ENCODE assay signal across 32 mouse cellular contexts in the genomic region with DNA sequence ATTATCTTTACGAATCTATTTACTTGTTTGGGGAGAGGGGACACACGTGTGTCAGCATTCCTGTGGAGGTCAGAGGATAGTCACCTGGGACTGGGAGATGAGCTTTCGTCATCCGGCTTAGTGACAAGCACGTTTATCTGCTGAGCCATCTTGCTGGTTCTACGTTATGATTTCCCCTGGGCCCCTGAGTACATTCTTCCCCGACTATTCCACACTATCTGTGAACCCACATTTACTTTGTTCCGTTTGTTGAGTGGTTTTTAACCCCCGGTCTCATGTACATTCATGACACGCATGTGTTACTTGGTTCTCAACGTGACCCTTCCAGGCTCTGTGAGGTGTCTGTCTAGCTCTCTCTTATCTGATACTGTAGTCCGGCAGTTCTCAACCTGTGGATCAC. TPM values are rescaled to one million over a fixed set of nuclear protein-coding genes. Genes with fewer than 3 reads are reported as not detected.
DNase-seq lines count a peak whose midpoint lies in the region; ATAC-seq and TF ChIP-seq lines count a peak whose summit lies in the region.
"Had no signal": no experiment of that assay in that cellular context is flagged by ENCODE, and none has a peak within 500 bp of the region (broad histone marks: within the 10 kb centered on the region; RNA-seq: fewer than 3 reads in every experiment).

No protein-coding gene starts in this region.

- 0 out of 2 replicates have a peak, but pooled peaks have one; percentile 18 for ATAC-seq in liver, embryonic 11.5 days (replicated peaks; ENCODE audit: low FRiP score)
- peak; percentile 44; the same call in 1 of the 2 replicates for ATAC-seq in liver, embryonic 12.5 days
- peak; percentile 50 for ATAC-seq in liver, postnatal 0 days
- ATAC-seq: forebrain, embryonic 13.5 days; inflammation-experienced regulatory T-cells, adult 6 months had no signal

- H3K27ac ChIP-seq in liver, embryonic 11.5 days (ENCODE audit: low read depth, low read length): no peak overlapping the region
- H3K27ac ChIP-seq in liver, embryonic 12.5 days: no peak overlapping the region
- no peak overlapping the region for H3K27ac ChIP-seq in liver, postnatal 0 days (ENCODE audit: low read depth)
- H3K27ac ChIP-seq: embryonic facial prominence, embryonic 10.5 days; embryonic facial prominence, embryonic 15.5 days; forebrain, embryonic 13.5 days; hindbrain, embryonic 14.5 days; limb, embryonic 10.5 days; limb, embryonic 15.5 days; lung, embryonic 15.5 days; midbrain, embryonic 12.5 days; neural tube, embryonic 12.5 days; stomach, postnatal 0 days had no signal

- H3K9ac ChIP-seq in liver, embryonic 11.5 days (ENCODE audit: low read depth, low read length): no peak overlapping the region
- H3K9ac ChIP-seq in liver, embryonic 12.5 days: no peak overlapping the region
- no peak overlapping the region for H3K9ac ChIP-seq in liver, postnatal 0 days (replicated peaks)
- H3K9ac ChIP-seq: embryonic facial prominence, embryonic 15.5 days; forebrain, embryonic 13.5 days; hindbrain, embryonic 14.5 days; limb, embryonic 15.5 days; lung, embryonic 15.5 days; midbrain, embryonic 12.5 days; neural tube, embryonic 12.5 days had no signal

- peaks cover 4% of the 10 kb centered on the region for H3K4me1 ChIP-seq in liver, embryonic 11.5 days (replicated peaks; ENCODE audit: control insufficient read depth, insufficient read depth, low read length)
- peaks cover 8% of the 10 kb centered on the region for H3K4me1 ChIP-seq in liver, embryonic 12.5 days
- H3K4me1 ChIP-seq in liver, postnatal 0 days (ENCODE audit: insufficient read depth): no peaks in the 10 kb centered on the region
- H3K4me1 ChIP-seq: embryonic facial prominence, embryonic 15.5 days; forebrain, embryonic 13.5 days; limb, embryonic 15.5 days; lung, embryonic 15.5 days; midbrain, embryonic 12.5 days; neural tube, embryonic 12.5 days had no signal

- no peak overlapping the region for H3K4me2 ChIP-seq in liver, embryonic 11.5 days
- H3K4me2 ChIP-seq in liver, embryonic 12.5 days: no peak overlapping the region
- no peak overlapping the region for H3K4me2 ChIP-seq in liver, postnatal 0 days (ENCODE audit: low read depth, low read length)
- H3K4me2 ChIP-seq: embryonic facial prominence, embryonic 15.5 days; forebrain, embryonic 13.5 days; heart, embryonic 11.5 days; hindbrain, embryonic 14.5 days; limb, embryonic 15.5 days; lung, embryonic 15.5 days; midbrain, embryonic 12.5 days; neural tube, embryonic 12.5 days had no signal

- 0 out of 2 replicates have a peak, but pooled peaks have one; percentile 50 for TF ChIP-seq EP300 in liver, postnatal 0 days (IDR thresholded peaks at IDR 0.05; ENCODE audit: low read depth)

- H3K9me3 ChIP-seq in liver, embryonic 11.5 days (ENCODE audit: control insufficient read depth, low read length): no peaks in the 10 kb centered on the region
- no peaks in the 10 kb centered on the region for H3K9me3 ChIP-seq in liver, embryonic 12.5 days (replicated peaks)
- H3K9me3 ChIP-seq in liver, postnatal 0 days (ENCODE audit: low read length): no peaks in the 10 kb centered on the region
- H3K9me3 ChIP-seq: embryonic facial prominence, embryonic 10.5 days; embryonic facial prominence, embryonic 15.5 days; forebrain, embryonic 13.5 days; limb, embryonic 10.5 days; limb, embryonic 15.5 days; lung, embryonic 15.5 days; midbrain, embryonic 12.5 days; neural tube, embryonic 12.5 days had no signal

- no peaks in the 10 kb centered on the region for H3K36me3 ChIP-seq in liver, embryonic 11.5 days (ENCODE audit: control insufficient read depth, insufficient read depth, low read length)
- no peaks in the 10 kb centered on the region for H3K36me3 ChIP-seq in liver, embryonic 12.5 days
- H3K36me3 ChIP-seq in liver, postnatal 0 days (replicated peaks; ENCODE audit: insufficient read depth, low read length): no peaks in the 10 kb centered on the region
- H3K36me3 ChIP-seq: embryonic facial prominence, embryonic 10.5 days; embryonic facial prominence, embryonic 15.5 days; limb, embryonic 10.5 days; limb, embryonic 15.5 days; lung, embryonic 15.5 days; midbrain, embryonic 12.5 days; neural tube, embryonic 12.5 days had no signal

- no peaks in the 10 kb centered on the region for H3K27me3 ChIP-seq in liver, embryonic 11.5 days (replicated peaks; ENCODE audit: control insufficient read depth, insufficient read depth, low read length)
- no peaks in the 10 kb centered on the region for H3K27me3 ChIP-seq in liver, embryonic 12.5 days (replicated peaks)
- no peaks in the 10 kb centered on the region for H3K27me3 ChIP-seq in liver, postnatal 0 days (ENCODE audit: insufficient read depth, low read length)
- H3K27me3 ChIP-seq: embryonic facial prominence, embryonic 15.5 days; limb, embryonic 15.5 days; lung, embryonic 15.5 days; midbrain, embryonic 12.5 days; neural tube, embryonic 12.5 days had no signal

- DNase-seq in liver, embryonic 11.5 days (ENCODE audit: low spot score): no peak
- DNase-seq in liver: no peak
- no peak for DNase-seq in liver, postnatal 0 days
- DNase-seq in thymus, postnatal 4 days: no peak
- no peak for DNase-seq in layer of hippocampus, adult 11-12 months (ENCODE audit: low spot score)
- DNase-seq in testis, postnatal 10 days (ENCODE audit: low spot score): no peak
- DNase-seq: adrenal gland, postnatal 10 days; B cell, adult 2 months; cerebellum, adult 11-12 months; cerebellum, adult 9-11 months; gastrocnemius, postnatal 14 days; kidney, adult 2 months; kidney, postnatal 4 days; layer of hippocampus, adult 9-11 months; right cerebral cortex, adult 18-20 months; right cerebral cortex, postnatal 4 days; thymus, adult 2 months; thymus, postnatal 36 days had no signal

- TF ChIP-seq CTCF in liver, postnatal 0 days (IDR thresholded peaks at IDR 0.05; ENCODE audit: low read depth): no peak

- H3K4me3 ChIP-seq in liver, embryonic 11.5 days (ENCODE audit: low read depth, low read length): no peak overlapping the region
- no peak overlapping the region for H3K4me3 ChIP-seq in liver, embryonic 12.5 days
- no peak overlapping the region for H3K4me3 ChIP-seq in liver, postnatal 0 days (ENCODE audit: low read depth, low read length)
- H3K4me3 ChIP-seq: embryonic facial prominence, embryonic 10.5 days; embryonic facial prominence, embryonic 15.5 days; forebrain, embryonic 13.5 days; limb, embryonic 10.5 days; limb, embryonic 15.5 days; lung, embryonic 15.5 days; midbrain, embryonic 12.5 days; myocyte; neural tube, embryonic 12.5 days had no signal

- 51% methylated on average over 12 of the region's 12 CpGs for WGBS in liver, embryonic 11.5 days
- WGBS in liver, embryonic 12.5 days (ENCODE audit: insufficient replicate concordance): 29% methylated on average over 12 of the region's 12 CpGs
- 36% methylated on average over 12 of the region's 12 CpGs for WGBS in liver, postnatal 0 days (ENCODE audit: insufficient replicate concordance)

RNA-seq across cellular contexts. Expression of gene Tnrc6a, which starts 6.9 kb away (rescaled TPM):
- polyA plus RNA-seq in liver, embryonic 11.5 days (2014; fragmentation: Nextera tagmentation; extraction: Ambion mirVana): 36.4 and 41.1 TPM in 2 replicates
- 24.7 and 29.8 TPM in 2 replicates for polyA plus RNA-seq in liver, embryonic 12.5 days (2016; fragmentation: Nextera tagmentation; extraction: Ambion mirVana)
- 26.8 and 28.9 TPM in 2 replicates for polyA plus RNA-seq in liver, postnatal 0 days (2015; fragmentation: Nextera tagmentation; extraction: Ambion mirVana)
